Mouse (Mus musculus): Measurements from ENCODE around the gene Six3.

Gene Six3

DNA sequence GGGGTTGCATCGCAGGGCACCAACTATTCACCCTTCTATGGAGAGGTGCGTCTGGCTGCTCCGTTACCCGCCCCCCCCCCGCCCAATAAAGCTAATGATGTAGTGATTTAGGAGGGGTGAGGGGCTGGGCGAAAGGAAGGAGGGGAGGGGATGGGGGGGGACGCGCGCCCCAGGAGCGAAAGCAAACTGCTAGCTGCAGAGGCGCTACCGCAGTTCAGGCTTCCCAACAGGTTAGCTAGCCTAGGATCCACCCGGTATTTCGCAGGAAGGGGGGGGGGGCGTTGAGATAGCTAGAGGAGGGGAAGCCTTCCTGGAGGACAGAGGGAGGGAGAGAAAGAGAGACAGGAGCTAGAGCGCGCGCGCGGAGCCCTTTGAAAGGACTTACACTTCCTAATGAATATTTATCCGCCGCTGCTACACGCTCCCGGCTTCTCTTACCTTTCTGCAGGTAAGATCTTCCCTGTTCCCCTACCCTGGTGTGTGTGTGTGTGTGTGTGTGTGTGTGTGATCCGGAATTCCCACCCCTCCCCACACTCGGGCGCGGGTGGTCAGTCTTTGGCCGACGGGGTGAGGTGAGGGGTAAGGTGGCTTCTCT lies at the start of gene Six3:
TSS of gene Six3 (plus strand) at position 343 of the 595 bp plus-strand sequence.
- DNase-seq (ENCODE audit: low spot score) = no peak

DNA sequence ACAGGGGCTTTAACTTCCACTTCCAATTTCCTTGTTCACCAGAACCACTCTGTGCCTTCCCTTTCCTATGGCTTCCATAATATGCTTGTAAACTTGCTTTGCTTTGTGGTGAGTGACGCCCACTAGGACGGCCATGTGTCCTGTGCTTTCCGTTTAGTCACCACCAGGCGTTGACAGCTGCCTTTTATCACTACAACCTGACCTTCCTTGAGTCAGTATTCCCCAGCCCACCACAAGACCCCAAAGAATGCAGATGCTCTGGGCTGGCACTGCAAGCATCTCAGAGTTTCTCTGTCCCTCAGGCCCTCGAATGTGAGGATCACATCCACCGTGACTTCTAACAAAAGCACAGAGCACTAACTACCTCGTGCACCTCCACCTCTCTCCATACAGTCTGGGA lies 49.3 kb upstream of the Six3 start:
- no peak for DNase-seq (ENCODE audit: low spot score)

DNA sequence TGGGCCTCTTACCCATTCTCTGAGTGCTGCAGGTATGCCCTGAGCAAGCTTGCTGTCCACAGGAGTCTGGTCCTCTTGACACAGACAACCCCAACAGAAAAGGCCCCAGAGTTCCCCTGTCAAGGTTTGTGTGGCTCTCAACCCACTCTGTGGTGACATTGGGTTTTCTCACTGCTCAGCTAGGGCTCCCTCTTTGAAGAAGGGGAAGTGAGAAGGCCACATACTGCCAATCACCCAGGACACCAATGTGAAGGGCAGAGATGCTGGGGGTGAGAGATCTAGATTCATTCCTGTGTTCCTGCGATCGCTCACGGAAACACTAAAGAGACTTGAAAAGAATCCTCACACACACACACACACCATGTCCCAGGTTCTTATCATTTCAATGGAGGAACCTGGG lies 39.4 kb upstream of the Six3 start:
- DNase-seq (ENCODE audit: low spot score) = no peak

DNA sequence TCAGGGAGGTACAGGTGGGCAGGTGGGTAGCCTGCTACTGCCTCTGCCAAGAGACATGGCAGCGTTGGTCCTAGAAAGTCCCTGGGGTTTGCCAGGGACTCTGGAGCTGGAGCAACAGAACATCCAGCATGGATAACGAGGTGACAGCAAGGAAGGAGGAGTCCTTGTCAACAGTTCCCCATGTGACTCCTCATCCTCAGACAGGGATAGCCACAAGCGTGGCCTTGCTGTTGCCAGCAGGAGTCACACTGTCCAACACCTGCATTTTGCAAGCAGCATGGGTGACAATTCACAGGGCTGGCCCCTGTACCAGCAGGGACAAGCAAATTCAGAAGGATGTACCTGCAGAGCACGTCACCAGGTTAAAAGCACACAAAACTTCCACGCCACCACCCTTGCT lies 35.1 kb upstream of the Six3 start:
- no peak for DNase-seq (ENCODE audit: low spot score)

DNA sequence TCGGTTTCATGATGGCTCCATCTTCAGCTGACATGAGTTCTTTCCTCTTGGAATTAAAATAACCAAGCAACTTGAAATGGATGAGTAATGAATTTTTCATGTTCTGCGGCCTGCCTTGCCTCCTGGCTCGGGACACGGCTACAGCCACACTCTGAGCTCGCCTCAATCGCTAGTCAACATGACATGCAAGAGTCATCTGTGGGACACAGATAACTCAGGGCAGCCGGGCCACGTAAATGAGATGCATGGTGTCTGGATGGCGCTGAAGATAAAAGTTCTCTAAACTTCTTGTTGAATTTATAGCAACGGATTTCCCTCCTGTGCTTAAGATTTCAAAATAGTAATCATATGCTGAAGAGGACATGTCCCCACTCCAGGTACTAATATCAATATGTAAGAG lies 34.1 kb upstream of the Six3 start:
- DNase-seq (ENCODE audit: low spot score) = no peak

DNA sequence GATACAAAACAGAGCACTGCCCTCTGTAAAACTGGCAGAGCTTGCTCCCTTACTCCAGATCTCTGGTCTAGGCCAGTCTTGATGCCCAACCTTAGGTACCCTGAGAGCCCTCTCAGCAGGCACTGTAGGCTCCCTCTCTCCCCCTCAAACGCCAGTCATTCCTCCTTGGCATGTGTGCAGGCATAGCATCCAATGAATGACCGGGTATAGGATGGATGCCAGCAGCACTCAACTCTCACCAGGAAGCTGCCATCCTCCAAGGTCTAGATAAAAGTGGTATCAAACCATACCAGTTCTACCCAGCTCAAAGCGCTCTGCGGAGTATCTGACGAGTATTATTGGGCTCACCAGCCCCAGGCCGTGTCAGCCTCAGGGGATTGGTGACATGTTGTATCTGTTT lies 33.2 kb upstream of the Six3 start:
- DNase-seq (ENCODE audit: low spot score) = no peak

DNA sequence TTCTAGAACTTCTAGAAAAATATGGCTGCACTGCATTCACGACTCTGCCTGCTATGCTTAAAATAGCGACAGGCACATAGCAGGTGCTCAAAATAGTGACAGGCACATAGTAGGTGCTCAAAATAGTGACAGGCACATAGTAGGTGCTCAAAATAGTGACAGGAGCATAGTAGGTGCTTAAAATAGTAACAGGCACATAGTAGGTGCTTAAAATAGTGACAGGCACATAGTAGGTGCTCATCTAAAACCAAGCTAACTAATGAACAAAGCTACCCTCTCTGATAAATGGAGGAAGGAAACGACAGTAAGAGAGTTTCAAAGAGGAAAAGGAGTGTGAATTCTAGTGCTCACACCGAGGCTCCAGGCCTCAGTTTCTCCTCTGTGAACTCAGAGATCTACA lies 29.2 kb upstream of the Six3 start:
- DNase-seq (ENCODE audit: low spot score) = no peak

DNA sequence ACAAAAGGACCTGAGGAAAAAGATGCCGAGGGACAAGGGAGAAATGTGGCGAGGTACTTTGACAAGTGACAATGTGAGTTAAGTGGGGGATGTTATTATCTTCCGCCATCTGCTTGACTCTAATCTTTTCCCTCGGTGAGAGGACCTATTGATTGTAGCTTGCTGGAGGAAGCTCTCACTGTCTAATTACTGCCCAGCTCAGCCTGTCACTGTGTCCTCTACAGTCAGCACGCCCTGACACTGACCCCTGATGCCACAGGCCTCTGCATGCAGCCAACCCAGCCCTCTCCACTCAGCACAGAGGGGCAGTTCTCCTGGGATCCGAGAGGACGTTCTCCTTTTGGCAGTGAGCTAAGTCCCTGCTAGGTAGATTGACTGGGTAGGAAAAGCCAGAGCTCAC lies 28.8 kb upstream of the Six3 start:
- DNase-seq (ENCODE audit: low spot score) = no peak

DNA sequence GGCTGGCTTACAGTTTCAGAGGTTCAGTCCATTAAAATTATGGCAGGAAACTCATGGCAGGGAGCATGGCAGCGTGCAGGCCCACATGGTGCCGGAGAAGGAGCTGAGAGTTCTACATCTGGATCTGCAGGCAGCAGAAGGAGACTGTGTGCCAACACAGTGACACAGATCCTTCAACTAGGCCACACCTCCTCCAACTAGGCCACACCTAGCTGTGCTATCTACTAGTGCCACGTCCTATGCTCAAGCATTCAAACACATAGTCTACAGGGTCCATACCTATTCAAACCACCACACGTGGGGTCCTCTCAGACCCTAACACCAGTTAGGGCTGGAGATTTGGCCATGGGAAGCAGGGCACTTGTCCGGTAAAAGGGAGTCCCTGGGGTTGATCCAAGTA lies 27.6 kb upstream of the Six3 start:
- no peak for DNase-seq (ENCODE audit: low spot score)

DNA sequence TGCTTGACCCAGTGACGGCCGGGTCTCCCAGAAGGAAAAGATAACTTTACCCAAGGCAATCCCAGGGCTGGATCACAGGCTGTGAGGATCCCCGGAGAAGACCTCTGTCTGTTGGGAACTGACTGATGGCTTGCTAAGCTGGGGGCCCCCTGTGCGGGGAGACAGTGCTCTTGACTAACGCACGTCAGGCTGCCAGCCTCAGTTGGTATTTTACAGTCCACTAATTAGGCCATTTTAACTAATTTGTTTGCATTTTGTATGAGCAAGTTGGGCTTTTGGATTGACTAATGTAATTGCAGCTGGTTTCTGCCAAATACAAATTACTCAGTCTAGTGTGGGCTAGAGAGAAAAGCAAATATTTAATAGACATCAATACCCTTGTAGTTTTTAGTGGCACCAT lies 21.4 kb upstream of the Six3 start:
- no peak for DNase-seq (ENCODE audit: low spot score)

DNA sequence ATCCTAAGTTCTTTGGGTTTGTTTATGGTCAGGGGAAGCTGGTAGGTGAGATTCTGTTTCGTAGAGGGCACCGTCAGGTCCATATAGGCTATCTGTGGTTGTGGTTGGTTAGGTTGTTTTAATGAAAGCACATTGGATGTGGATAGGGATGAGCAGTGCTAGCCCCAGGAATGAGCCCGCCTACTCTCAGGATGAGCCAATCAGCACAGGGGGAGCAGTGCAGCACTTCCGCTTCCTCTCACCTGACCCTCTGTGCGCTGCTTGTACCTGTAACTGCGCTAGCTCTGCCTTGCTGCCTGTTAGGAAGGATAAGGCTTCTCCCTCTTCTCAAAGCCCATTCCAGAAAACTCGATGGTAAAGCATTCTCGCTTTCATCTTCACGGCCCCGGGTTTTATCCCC lies 17.6 kb upstream of the Six3 start:
- DNase-seq (ENCODE audit: low spot score) = no peak

DNA sequence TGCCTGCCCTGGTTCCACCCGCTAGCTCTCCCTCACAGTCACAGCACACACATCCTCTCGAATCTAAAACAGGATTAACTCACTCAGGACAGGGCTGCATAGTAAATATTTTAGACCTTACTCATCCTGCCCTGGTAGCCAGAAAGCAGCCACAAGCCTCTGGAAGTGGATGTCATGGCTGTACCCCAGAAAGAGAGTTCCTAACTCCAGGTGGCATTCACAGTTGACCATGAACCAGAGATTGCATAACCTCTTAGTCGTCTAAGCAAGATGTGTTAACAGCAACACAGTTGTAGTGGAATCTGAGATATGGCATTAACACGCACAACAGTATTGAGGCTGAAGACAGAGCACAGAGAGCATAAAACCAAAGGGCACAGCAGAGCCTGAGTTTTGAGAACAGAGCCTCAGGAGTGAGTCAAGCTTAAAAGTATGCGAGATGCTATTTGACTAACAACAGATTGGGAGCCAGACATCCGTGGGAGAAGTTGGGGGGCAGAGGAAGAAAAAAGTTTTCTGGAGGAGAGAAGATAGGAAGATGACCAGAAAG lies 17.0 kb upstream of the Six3 start:
- no peak for DNase-seq (ENCODE audit: low spot score)

DNA sequence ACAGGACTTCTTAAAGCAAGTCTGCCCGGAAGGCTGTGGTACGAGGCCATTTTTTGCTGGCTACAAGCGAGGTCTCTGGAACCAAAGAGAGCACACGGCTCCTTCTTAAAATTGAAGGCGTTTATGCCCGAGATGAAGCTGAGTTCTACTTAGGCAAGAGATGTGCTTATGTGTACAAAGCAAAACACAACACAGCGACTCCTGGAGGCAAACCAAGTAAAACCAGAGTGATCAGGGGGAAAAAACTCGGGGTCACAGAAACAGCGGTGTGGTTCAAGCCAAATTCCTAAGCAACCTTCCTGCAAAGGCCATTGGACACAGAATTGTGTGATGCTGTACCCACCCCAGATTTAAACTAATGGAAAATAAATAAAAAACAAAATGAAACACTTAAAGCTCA lies 13.9 kb upstream of the Six3 start:
- DNase-seq (ENCODE audit: low spot score) = no peak

DNA sequence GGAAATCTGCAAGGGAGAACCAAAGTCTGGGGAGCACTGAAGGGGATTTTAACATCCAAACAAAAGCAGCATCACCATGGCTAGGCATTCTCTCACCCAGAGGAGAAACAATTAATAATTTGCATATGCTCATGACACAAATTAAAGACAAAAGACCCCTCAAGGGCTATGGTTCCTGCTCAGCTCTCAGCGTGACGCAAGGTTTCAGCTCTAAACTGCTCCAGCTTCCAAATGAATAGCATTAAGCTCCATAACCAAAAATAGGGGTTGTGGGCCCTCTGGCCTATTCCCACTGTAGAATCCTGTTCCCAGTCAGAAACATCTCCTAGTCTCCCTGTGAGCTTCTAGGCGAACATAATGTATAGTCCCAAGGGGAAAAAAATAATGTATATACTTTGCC lies 6.9 kb upstream of the Six3 start:
- no peak for DNase-seq (ENCODE audit: low spot score)

DNA sequence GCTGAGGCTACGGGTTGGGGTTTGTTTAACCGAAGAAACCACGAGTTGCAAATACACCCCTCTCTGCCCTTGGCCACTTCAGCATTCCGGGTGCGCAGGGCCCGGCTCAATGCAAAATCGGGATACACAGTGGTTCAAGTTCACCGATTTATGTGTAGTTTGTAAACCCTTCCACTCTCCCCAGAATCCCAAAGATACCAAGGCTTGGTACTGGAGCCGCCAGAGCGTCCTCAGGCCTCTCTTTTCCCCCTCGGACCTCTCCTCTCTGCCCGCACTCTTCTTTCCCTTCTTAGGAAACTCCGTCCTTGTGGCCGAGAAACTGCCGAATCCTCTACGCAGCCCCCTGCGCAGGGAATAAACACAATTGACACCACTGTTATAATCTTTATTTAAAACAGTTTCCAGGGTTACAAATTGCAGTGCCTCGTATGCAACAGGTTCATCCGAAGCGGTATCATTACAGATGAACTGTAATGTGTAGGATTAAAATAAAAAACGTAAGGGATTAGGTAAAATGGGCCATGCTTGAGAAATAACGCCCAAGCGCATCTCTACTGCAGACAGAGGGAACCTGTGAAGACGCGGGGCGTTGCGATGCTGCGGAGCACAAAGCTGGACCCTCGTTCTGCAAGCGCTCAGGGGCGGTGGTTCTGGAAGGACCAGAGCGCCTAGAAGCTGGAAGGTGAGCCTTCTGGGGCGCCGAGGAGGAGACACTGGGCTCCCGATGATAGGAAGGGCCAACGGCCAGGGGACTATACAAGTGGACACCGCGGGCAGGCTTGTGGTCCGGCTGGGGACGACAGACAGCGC lies 5.6 kb upstream of the Six3 start:
- DNase-seq (ENCODE audit: low spot score) = no peak

DNA sequence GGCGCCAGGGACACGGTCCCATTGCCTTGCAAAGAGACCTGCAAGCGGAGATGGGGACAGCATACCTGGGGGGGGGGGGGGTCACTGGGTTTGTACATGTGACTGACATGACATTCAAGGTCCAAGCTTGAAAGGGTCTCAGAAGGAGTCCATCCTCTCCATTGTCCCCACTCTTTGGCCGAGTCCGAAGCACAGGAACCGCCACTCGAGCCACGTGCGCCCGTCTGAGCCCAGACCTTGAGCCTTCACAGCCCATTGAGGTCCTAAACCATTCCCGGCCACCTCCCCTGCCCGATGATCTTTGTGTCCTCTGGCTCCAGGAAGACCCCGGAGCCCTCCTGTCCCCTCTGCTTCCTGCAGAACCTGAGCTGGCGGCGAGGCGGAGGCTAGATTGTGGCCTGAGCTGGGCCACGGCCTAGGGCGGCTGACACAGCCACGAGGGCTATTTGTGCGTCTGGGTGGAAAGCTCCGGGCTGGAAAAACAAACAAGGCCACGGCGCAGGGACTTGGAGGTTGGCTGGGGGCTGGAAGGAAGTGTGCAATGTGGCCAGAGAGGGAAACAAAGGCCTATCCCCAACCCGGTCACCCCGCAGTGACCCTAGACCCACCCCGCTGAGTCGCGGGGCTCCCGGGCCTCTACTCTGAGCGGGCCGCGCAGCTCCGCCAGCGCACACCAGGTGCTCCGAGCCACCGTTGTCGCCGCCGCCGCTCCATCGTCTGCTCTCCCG lies 4.9 kb upstream of the Six3 start:
- no peak for DNase-seq (ENCODE audit: low spot score)

DNA sequence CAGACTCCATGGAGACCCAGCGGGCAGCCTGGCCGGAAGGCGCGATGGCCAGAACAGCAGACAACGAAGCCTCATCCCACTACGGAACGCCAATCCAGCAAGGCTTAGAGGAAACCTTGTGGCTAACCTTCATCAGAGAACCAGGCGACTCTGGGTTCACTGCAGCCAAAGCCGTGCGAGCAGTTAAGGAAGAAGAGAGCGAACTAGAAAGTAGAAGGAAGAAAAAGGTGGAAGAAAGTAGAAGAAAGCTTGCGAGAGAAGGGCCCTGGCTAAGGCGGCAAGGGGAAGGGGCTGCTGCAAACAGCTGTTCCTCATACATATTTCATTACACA lies 4.3 kb upstream of the Six3 start:
- DNase-seq (ENCODE audit: low spot score) = no peak

DNA sequence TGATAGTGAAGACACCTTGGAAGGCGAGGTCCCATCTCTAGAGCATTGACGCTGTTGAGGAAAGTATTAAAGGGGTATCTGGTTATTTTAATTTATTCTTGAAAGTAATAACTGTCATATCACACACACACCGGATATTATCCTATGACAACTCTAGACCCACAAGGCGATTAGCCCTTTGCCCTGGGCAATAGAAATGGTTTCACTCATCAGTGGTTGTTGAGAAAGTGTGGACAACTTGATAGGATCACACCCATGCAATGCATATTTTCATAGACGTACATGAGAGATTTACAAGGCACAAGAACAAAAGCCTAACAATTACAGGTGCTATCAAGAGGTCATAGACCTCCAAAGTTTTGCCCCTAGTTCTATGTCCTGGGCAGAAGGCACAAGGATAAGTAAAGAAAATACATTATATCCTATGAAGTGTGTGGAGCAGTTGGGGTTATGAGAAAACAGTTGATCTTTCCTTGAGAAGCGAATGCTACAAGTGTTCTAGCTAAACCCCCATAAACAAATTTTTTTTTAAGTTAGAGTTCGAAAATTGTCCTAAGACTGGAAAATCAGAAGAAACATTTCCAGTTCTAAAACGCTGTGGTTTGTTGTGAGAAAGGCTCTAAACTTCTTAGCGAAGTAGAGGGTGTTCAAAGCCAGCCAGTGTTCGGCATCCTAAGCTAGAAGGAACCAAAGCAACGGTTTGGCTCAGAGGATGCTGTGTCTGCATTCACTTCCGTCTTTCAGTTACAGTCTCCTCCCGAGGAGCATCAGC lies 3.6 kb upstream of the Six3 start:
- DNase-seq (ENCODE audit: low spot score) = no peak

DNA sequence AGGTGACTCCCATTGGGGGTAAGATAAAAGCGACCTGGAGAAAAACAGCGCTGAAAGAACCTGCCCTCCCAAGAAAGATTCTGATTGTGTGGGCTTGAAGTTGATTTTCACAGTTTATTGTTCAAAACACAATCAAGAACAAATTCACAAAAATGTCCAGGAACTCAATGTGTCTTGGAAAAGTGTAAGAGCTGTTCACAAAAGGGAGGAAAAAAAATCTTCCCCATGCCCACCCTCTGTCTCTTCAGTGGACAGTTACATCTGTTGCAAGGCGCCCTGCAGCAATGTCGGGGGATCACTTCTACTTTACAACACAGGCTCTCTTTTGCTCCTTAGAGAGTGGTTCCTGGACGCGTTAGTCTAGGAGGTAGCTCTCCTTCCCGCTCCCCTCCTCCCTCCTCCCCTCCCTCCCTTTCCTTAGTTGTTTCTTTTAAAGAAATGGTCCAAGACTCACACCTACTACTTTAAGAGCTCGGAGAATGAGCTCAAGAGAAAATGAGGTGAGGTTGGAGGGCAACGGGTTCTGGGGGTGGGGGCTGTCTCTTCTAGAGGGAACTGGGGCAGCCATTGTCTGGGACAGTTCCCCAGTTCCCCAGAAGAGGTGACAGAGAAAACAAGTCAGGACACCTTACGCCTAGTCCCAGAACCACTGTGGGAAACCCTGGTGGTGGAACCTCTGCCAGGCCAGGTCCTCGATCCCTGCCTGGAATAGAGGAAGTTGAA lies 2.9 kb upstream of the Six3 start:
- DNase-seq (ENCODE audit: low spot score) = no peak

DNA sequence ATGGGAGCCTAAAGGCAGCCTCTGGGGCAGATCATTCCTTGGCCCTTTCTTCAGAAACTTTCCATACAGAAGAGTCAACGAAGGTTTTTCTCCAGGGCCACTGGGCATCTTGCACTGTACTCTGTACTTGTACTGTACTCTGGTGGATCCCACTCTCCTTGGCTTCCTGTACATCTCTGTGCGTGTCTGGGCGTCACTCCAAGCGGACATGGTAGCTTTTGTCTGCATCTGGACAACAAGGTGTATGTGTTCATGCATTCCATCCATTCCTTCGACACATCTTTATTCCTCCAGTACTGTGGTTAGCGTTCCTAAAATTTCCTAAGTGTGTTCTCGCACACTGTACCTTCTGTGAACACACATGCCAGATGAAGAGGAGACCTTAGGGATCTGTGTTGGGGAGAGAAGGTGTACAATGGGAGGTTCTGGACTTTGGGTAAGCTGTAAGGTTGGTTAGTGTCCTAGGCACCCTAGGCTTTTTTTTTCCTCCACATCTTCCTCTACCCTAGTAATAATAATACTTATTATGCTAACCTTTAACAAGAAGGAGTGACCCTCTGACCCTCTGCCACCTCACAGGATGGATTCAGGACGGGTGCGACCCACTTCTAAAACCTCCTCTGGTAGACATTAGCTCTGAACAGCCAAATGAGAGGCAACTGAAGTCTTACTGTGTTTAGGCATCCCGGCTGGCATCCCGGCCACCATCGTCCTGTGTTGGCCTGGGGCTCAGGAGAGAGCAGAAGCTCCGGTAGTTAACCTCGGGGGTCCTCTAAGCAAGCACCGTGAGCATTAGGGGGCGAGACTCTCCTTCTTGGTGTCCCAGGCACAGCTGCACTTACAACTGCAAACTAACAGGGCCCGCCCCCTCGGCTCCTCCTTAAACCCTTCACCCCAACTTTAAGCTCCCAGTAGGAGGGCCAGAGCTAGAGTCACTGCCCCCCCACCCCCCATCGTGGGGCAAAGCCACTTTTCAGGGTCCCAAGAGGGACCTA lies 1.6 kb upstream of the Six3 start:
- DNase-seq (ENCODE audit: low spot score) = no peak
